ENCODE assay signal across 20 mouse cellular contexts in genomic region chr2:71993729-71994423, GRCm38 (mm10).
"Had no signal": no experiment of that assay in that cellular context is flagged by ENCODE, and none has a peak within 500 bp of the region (broad histone marks: within the 10 kb centered on the region; RNA-seq: fewer than 3 reads in every experiment).

No protein-coding gene starts in this region.

- H3K4me3 ChIP-seq: layer of hippocampus, adult 2 months; limb, embryonic 10.5 days; limb, embryonic 13.5 days; liver, embryonic 12.5 days; liver, embryonic 15.5 days; lung, embryonic 15.5 days; megakaryocyte, embryonic 14.5 days; midbrain, embryonic 10.5 days; neural tube, embryonic 12.5 days; neural tube, embryonic 15.5 days had no signal

- H3K9me3 ChIP-seq: limb, embryonic 10.5 days; limb, embryonic 13.5 days; liver, embryonic 15.5 days; lung, embryonic 15.5 days; neural tube, embryonic 15.5 days had no signal

- DNase-seq: kidney, postnatal 25 days; layer of hippocampus, adult 9-11 months; liver; lung, adult 18-20 months; lung, postnatal 10 days; lung, postnatal 36 days; midbrain, embryonic 14.5 days; thymus, adult 18-20 months; thymus, postnatal 36 days had no signal

- H3K27me3 ChIP-seq: limb, embryonic 13.5 days; liver, embryonic 12.5 days; liver, embryonic 15.5 days; lung, embryonic 15.5 days; neural tube, embryonic 12.5 days; neural tube, embryonic 15.5 days had no signal

- H3K4me1 ChIP-seq: limb, embryonic 10.5 days; limb, embryonic 13.5 days; liver, embryonic 12.5 days; liver, embryonic 15.5 days; neural tube, embryonic 12.5 days; neural tube, embryonic 15.5 days had no signal

- H3K36me3 ChIP-seq: limb, embryonic 10.5 days; limb, embryonic 13.5 days; liver, embryonic 12.5 days; liver, embryonic 15.5 days; lung, embryonic 15.5 days; midbrain, embryonic 10.5 days; neural tube, embryonic 12.5 days; neural tube, embryonic 15.5 days had no signal

- H3K27ac ChIP-seq: kidney, postnatal 0 days; layer of hippocampus, adult 2 months; limb, embryonic 10.5 days; limb, embryonic 13.5 days; liver, embryonic 12.5 days; liver, embryonic 15.5 days; lung, embryonic 15.5 days; midbrain, embryonic 10.5 days; neural tube, embryonic 12.5 days; neural tube, embryonic 15.5 days had no signal
